Mouse (Mus musculus) CH12.LX (cell line): ENCODE measurements around the gene Plxna2.

Source experiments
- CHD1 ChIP-seq: IDR thresholded peaks from 2 replicates; pipeline ENCODE4 v1.6.1; 2012; ENCODE audit warnings: low read depth, low read length, improper control_type of control experiment, inconsistent platforms
- CTCF ChIP-seq, 2 experiments: IDR thresholded peaks in 1 of 2; conservative IDR thresholded peaks in 1 of 2; 2 replicates each; pipeline ENCODE4 v1.5.1; 2011 to 2012; ENCODE audit warnings: low read depth in 2 of 2, low read length in 2 of 2, improper control_type of control experiment in 1 of 2, inconsistent platforms in 1 of 2, mild to moderate bottlenecking in 1 of 2, moderate library complexity in 1 of 2
- ETS1 ChIP-seq: conservative IDR thresholded peaks from 2 replicates; pipeline ENCODE4 v1.6.1; 2012; ENCODE audit warnings: low read depth, mild to moderate bottlenecking, inconsistent platforms, low read length, improper control_type of control experiment, moderate library complexity
- GABPA ChIP-seq: IDR thresholded peaks from 2 replicates; pipeline ENCODE4 v1.6.1; 2012; ENCODE audit warnings: low read depth, low read length, improper control_type of control experiment, inconsistent platforms; ENCODE audit not compliant: insufficient replicate concordance
- MAFK ChIP-seq: IDR thresholded peaks from 2 replicates; pipeline ENCODE4 v1.6.1; 2011; ENCODE audit warnings: low read length, improper control_type of control experiment; ENCODE audit not compliant: insufficient replicate concordance
- MAX ChIP-seq: IDR thresholded peaks from 2 replicates; pipeline ENCODE4 v1.6.1; 2011; ENCODE audit warnings: low read length, improper control_type of control experiment
- NELFE ChIP-seq: IDR thresholded peaks from 2 replicates; pipeline ENCODE4 v1.6.1; 2011; ENCODE audit warnings: low read depth, low read length, improper control_type of control experiment
- POLR2A ChIP-seq: IDR thresholded peaks from 2 replicates; pipeline ENCODE4 v1.6.1; 2011; ENCODE audit warnings: low read depth, mild to moderate bottlenecking, improper control_type of control experiment, low read length
- POLR2AphosphoS2 ChIP-seq: IDR thresholded peaks from 2 replicates; pipeline ENCODE4 v1.6.1; 2011; ENCODE audit warnings: low read depth, low read length, improper control_type of control experiment
- SIN3A ChIP-seq: IDR thresholded peaks from 2 replicates; pipeline ENCODE4 v1.6.1; 2012; ENCODE audit warnings: low read length, improper control_type of control experiment, inconsistent platforms
- USF1 ChIP-seq: IDR thresholded peaks from 2 replicates; pipeline ENCODE4 v1.6.1; 2014; ENCODE audit warnings: low read depth, mild to moderate bottlenecking, inconsistent platforms, low read length, improper control_type of control experiment
- USF2 ChIP-seq: conservative IDR thresholded peaks from 2 replicates; pipeline ENCODE4 v1.6.1; 2011; ENCODE audit warnings: low read depth, low read length, improper control_type of control experiment
- ZMIZ1 ChIP-seq: IDR thresholded peaks from 2 replicates; pipeline ENCODE4 v1.6.1; 2012; ENCODE audit warnings: low read depth, mild to moderate bottlenecking, inconsistent platforms, low read length, improper control_type of control experiment

- TF ChIP-seq CTCF (conservative IDR thresholded peaks at IDR 0.05 in 1 of 2, IDR thresholded peaks at IDR 0.05 in 1 of 2; ENCODE audit: low read depth in 2 of 2, low read length in 2 of 2), result no peak
- no peak for TF ChIP-seq ETS1
- no peak for TF ChIP-seq USF1
- TF ChIP-seq POLR2A, result no peak
- TF ChIP-seq SIN3A, result no peak
- no peak for TF ChIP-seq GABPA
- no peak for TF ChIP-seq MAX
- TF ChIP-seq NELFE, result no peak
- TF ChIP-seq MAFK, result no peak
- TF ChIP-seq CHD1, result no peak
- TF ChIP-seq USF2, result no peak
- no peak for TF ChIP-seq ZMIZ1
- TF ChIP-seq POLR2AphosphoS2, result no peak
These were observed 70.1 kb downstream of the Plxna2 start for GRCm38 (mm10) chr1:194688161-194688560.
